Mouse (Mus musculus): Measurements from ENCODE around the gene Pax3.

Pax3 gene

GRCm38 (mm10) chr1:78198319-78198940, 1.5 kb upstream of the Pax3 start:
- DNase-seq (ENCODE audit: low read depth): no peak

GRCm38 (mm10) chr1:78197351-78198234, 659 bp upstream of the Pax3 start:
- no peak for DNase-seq (ENCODE audit: low read depth)

GRCm38 (mm10) chr1:78195771-78196712, 892 bp downstream of the Pax3 start:
- no peak for DNase-seq (ENCODE audit: low read depth)

GRCm38 (mm10) chr1:78195145-78195544, 1.8 kb downstream of the Pax3 start:
- no peak for DNase-seq (ENCODE audit: low read depth)

- no peak for DNase-seq (ENCODE audit: low read depth)
Observed at GRCm38 (mm10) chr1:78194381-78195047, 2.4 kb downstream of the Pax3 start.

GRCm38 (mm10) chr1:78193465-78193991, 3.4 kb downstream of the Pax3 start:
- no peak for DNase-seq (ENCODE audit: low read depth)

GRCm38 (mm10) chr1:78192746-78193464, 4.0 kb downstream of the Pax3 start:
- DNase-seq (ENCODE audit: low read depth): no peak

- no peak for DNase-seq (ENCODE audit: low read depth)
Observed at GRCm38 (mm10) chr1:78192217-78192735, 4.7 kb downstream of the Pax3 start.

GRCm38 (mm10) chr1:78191761-78192160, 5.2 kb downstream of the Pax3 start:
- no peak for DNase-seq (ENCODE audit: low read depth)

- no peak for DNase-seq (ENCODE audit: low read depth)
Observed at GRCm38 (mm10) chr1:78191331-78191730, 5.6 kb downstream of the Pax3 start.

- DNase-seq (ENCODE audit: low read depth): no peak
Observed at GRCm38 (mm10) chr1:78190386-78191111, 6.4 kb downstream of the Pax3 start.

- DNase-seq (ENCODE audit: low read depth): no peak
Observed at GRCm38 (mm10) chr1:78189501-78190345, 7.2 kb downstream of the Pax3 start.

GRCm38 (mm10) chr1:78189016-78189415, 7.9 kb downstream of the Pax3 start:
- DNase-seq (ENCODE audit: low read depth): no peak

GRCm38 (mm10) chr1:78188299-78188698, 8.6 kb downstream of the Pax3 start:
- DNase-seq (ENCODE audit: low read depth): no peak

GRCm38 (mm10) chr1:78187788-78188173, 9.2 kb downstream of the Pax3 start:
- DNase-seq (ENCODE audit: low read depth): no peak

- no peak for DNase-seq (ENCODE audit: low read depth)
Observed at GRCm38 (mm10) chr1:78187122-78187787, 9.7 kb downstream of the Pax3 start.

GRCm38 (mm10) chr1:78182954-78183353, 14.0 kb downstream of the Pax3 start:
- no peak for DNase-seq (ENCODE audit: low read depth)

- DNase-seq (ENCODE audit: low read depth): no peak
Observed at GRCm38 (mm10) chr1:78181882-78182281, 15.1 kb downstream of the Pax3 start.

Data from c-Kit-positive CD71-positive TER-119-negative erythroid progenitor cells, embryonic 14.5 days (primary cell).